Mouse (Mus musculus) megakaryocyte-erythroid progenitor cell, adult 5-6 weeks (primary cell): ENCODE results near the gene Cd28. TPM values are rescaled to one million over a fixed set of nuclear protein-coding genes. Genes with fewer than 3 reads are reported as not detected.

Experiments used
- ATAC-seq: replicated peaks from 2 replicates; pipeline ENCODE4 v1.8.0; 2016; ENCODE audit warnings: mild to moderate bottlenecking, inconsistent platforms; ENCODE audit not compliant: severe bottlenecking, poor library complexity, low FRiP score, low TSS enrichment
- total RNA-seq, 2 experiments: library from RNA; stranded (forward) in 1 of 2; stranded (reverse) in 1 of 2; fragments of 200-1000, 215-1000 nt in 1 of 2; fragments of >200 nt in 1 of 2; fragmentation: Nextera tagmentation in 1 of 2; gene quantifications; 2 replicates each; pipeline ENCODE4 v1.2.3; 2014 to 2017

Gene Cd28
- total RNA-seq (2014; fragmentation: Nextera tagmentation) (0.22 and 1.5 TPM in 2 replicates), total RNA-seq (2017) (0.19 and 2.7 TPM in 2 replicates)

- no peak for ATAC-seq
Measured at GRCm38 (mm10) chr1:60716567-60716966, at the start of gene Cd28. TSS of gene Cd28 (plus strand) at chr1:60716800.

GRCm38 (mm10) chr1:60667873-60668616, 48.6 kb upstream of the Cd28 start:
- no peak for ATAC-seq

- ATAC-seq: no peak
Measured at GRCm38 (mm10) chr1:60669048-60669447, 47.6 kb upstream of the Cd28 start.

GRCm38 (mm10) chr1:60669664-60670063, 46.9 kb upstream of the Cd28 start:
- ATAC-seq: no peak

GRCm38 (mm10) chr1:60670172-60670571, 46.4 kb upstream of the Cd28 start:
- no peak for ATAC-seq

- ATAC-seq: no peak
Measured at GRCm38 (mm10) chr1:60683766-60684165, 32.8 kb upstream of the Cd28 start.

- ATAC-seq: no peak
Measured at GRCm38 (mm10) chr1:60696115-60696895, 20.3 kb upstream of the Cd28 start.

- no peak for ATAC-seq
Measured at GRCm38 (mm10) chr1:60702641-60703040, 14.0 kb upstream of the Cd28 start.

GRCm38 (mm10) chr1:60713238-60713637, 3.4 kb upstream of the Cd28 start:
- ATAC-seq: no peak

- ATAC-seq: no peak
Measured at GRCm38 (mm10) chr1:60715651-60716196, 876 bp upstream of the Cd28 start.

- ATAC-seq: no peak
Measured at GRCm38 (mm10) chr1:60718580-60718979, 2.0 kb downstream of the Cd28 start.

- ATAC-seq: no peak
Measured at GRCm38 (mm10) chr1:60723555-60723954, 7.0 kb downstream of the Cd28 start.

- no peak for ATAC-seq
Measured at GRCm38 (mm10) chr1:60731940-60732339, 15.3 kb downstream of the Cd28 start.

- no peak for ATAC-seq
Measured at GRCm38 (mm10) chr1:60735072-60735907, 18.7 kb downstream of the Cd28 start.

- no peak for ATAC-seq
Measured at GRCm38 (mm10) chr1:60735908-60736280, 19.3 kb downstream of the Cd28 start.

GRCm38 (mm10) chr1:60744266-60744665, 27.7 kb downstream of the Cd28 start:
- ATAC-seq: no peak

GRCm38 (mm10) chr1:60745664-60746063, 29.1 kb downstream of the Cd28 start:
- no peak for ATAC-seq

GRCm38 (mm10) chr1:60746153-60746552, 29.6 kb downstream of the Cd28 start:
- ATAC-seq: no peak

GRCm38 (mm10) chr1:60746856-60747255, 30.3 kb downstream of the Cd28 start:
- ATAC-seq: no peak

- ATAC-seq: no peak
Measured at GRCm38 (mm10) chr1:60748286-60748685, 31.7 kb downstream of the Cd28 start.
